Mouse (Mus musculus) hindbrain, embryonic 13.5 days (tissue): ENCODE results near the gene Aurka. TPM values are rescaled to one million over a fixed set of nuclear protein-coding genes. Genes with fewer than 3 reads are reported as not detected.

ENCODE experiments used
- polyA plus RNA-seq: library from polyadenylated mRNA; unstranded; fragments of >200 nt; fragmentation: Nextera tagmentation; extraction: Ambion mirVana; gene quantifications from 2 replicates; pipeline ENCODE4 v1.2.1, GENCODE M21; 2015

Aurka gene
- polyA plus RNA-seq, 1 experiment from 2014 or later, result 26.8 TPM

Other genes with a start within 250 kb of the Aurka start
- gene Mc3r, start 122.0 kb downstream of the Aurka start, polyA plus RNA-seq, result 0.06 TPM in 2 replicates
- gene Fam210b, start 25.0 kb downstream of the Aurka start, polyA plus RNA-seq, result 25.8 and 27.1 TPM in 2 replicates
- gene Cstf1, start 146 bp upstream of the Aurka start, polyA plus RNA-seq, result 25.2 and 27.1 TPM in 2 replicates
- 0.13 and 0.19 TPM in 2 replicates for gene Cass4, start 23.3 kb upstream of the Aurka start, polyA plus RNA-seq
- gene Rtf2, start 70.0 kb upstream of the Aurka start, polyA plus RNA-seq, result 99.8 and 102 TPM in 2 replicates
- gene Gcnt7, start 88.1 kb upstream of the Aurka start, polyA plus RNA-seq, result 1.6 and 1.9 TPM in 2 replicates
- 0.40 TPM in 1 of 2 replicates, not detected in the other for gene Fam209, start 102.0 kb upstream of the Aurka start, polyA plus RNA-seq
- gene Tfap2c, start 179.1 kb upstream of the Aurka start, polyA plus RNA-seq, result 0.28 and 0.66 TPM in 2 replicates